Mouse (Mus musculus): ENCODE measurements around the gene Cox4i1.
A peak's percentile ranks its signal among the peaks of the same experiment; 100 is the strongest.
"Not testable (repeated sequence)": the region's sequence is repeated elsewhere in the genome, so short reads cannot be mapped to it uniquely, and the experiment has no call there.

Cox4i1 gene

GRCm38 (mm10) chr8:120664566-120664965, 3.5 kb upstream of the Cox4i1 start:
- no peak for DNase-seq (ENCODE audit: low spot score)

GRCm38 (mm10) chr8:120665726-120666455, 2.1 kb upstream of the Cox4i1 start:
- no peak for DNase-seq (ENCODE audit: low spot score)

- DNase-seq (ENCODE audit: low spot score) = no peak
Observed at GRCm38 (mm10) chr8:120666807-120667470, 1.1 kb upstream of the Cox4i1 start.

- no peak for DNase-seq (ENCODE audit: low spot score)
Observed at GRCm38 (mm10) chr8:120668374-120668905, 418 bp downstream of the Cox4i1 start, which contains the start of gene Emc8. TSS of gene Emc8 (minus strand) at chr8:120668573.

- DNase-seq (ENCODE audit: low spot score) = no peak
Observed at GRCm38 (mm10) chr8:120671775-120672174, 3.8 kb downstream of the Cox4i1 start.

GRCm38 (mm10) chr8:120672626-120673229, 4.7 kb downstream of the Cox4i1 start:
- DNase-seq (ENCODE audit: low spot score) = no peak

GRCm38 (mm10) chr8:120673298-120673697, 5.3 kb downstream of the Cox4i1 start:
- no peak for DNase-seq (ENCODE audit: low spot score)

- DNase-seq (ENCODE audit: low spot score) = no peak
Observed at GRCm38 (mm10) chr8:120675718-120676117, 7.7 kb downstream of the Cox4i1 start.

- peak; percentile 73 for DNase-seq (ENCODE audit: low spot score)
Observed at GRCm38 (mm10) chr8:120678447-120678846, 10.4 kb downstream of the Cox4i1 start.

GRCm38 (mm10) chr8:120679629-120680387, 11.8 kb downstream of the Cox4i1 start:
- no peak for DNase-seq (ENCODE audit: low spot score)

GRCm38 (mm10) chr8:120680405-120680804, 12.4 kb downstream of the Cox4i1 start:
- not testable (repeated sequence) for DNase-seq (ENCODE audit: low spot score)

GRCm38 (mm10) chr8:120681113-120681512, 13.1 kb downstream of the Cox4i1 start:
- DNase-seq (ENCODE audit: low spot score) = no peak

GRCm38 (mm10) chr8:120683602-120684001, 15.6 kb downstream of the Cox4i1 start:
- DNase-seq (ENCODE audit: low spot score) = peak; percentile 59

- no peak for DNase-seq (ENCODE audit: low spot score)
Observed at GRCm38 (mm10) chr8:120684082-120684481, 16.1 kb downstream of the Cox4i1 start.

GRCm38 (mm10) chr8:120685097-120685496, 17.1 kb downstream of the Cox4i1 start:
- no peak for DNase-seq (ENCODE audit: low spot score)

GRCm38 (mm10) chr8:120685591-120685990, 17.6 kb downstream of the Cox4i1 start:
- no peak for DNase-seq (ENCODE audit: low spot score)

GRCm38 (mm10) chr8:120686051-120686450, 18.0 kb downstream of the Cox4i1 start:
- DNase-seq (ENCODE audit: low spot score) = no peak

GRCm38 (mm10) chr8:120686576-120686975, 18.6 kb downstream of the Cox4i1 start:
- no peak for DNase-seq (ENCODE audit: low spot score)

- no peak for DNase-seq (ENCODE audit: low spot score)
Observed at GRCm38 (mm10) chr8:120687786-120688185, 19.8 kb downstream of the Cox4i1 start.

- no peak for DNase-seq (ENCODE audit: low spot score)
Observed at GRCm38 (mm10) chr8:120688511-120688910, 20.5 kb downstream of the Cox4i1 start.

- DNase-seq (ENCODE audit: low spot score) = no peak
Observed at GRCm38 (mm10) chr8:120692934-120693333, 24.9 kb downstream of the Cox4i1 start.
